Mouse (Mus musculus) neural tube, embryonic 11.5 days (tissue): ENCODE measurements at regions not wholly inside any gene's neighbourhood (a gene's known extent, or its start where the extent isn't known, plus 50 kb on each side); places are given as distances from the start of the nearest gene placed in this dataset.

Experiments
- ATAC-seq: fragments of 200-750 bp; cut with Nextera tagmentation; 2 replicates; pipeline ENCODE4 v1.8.0; 2017; ENCODE audit warnings: moderate number of reproducible peaks, mild to moderate bottlenecking, moderate TSS enrichment, moderate library complexity; ENCODE audit not compliant: insufficient read depth, low FRiP score, low TSS enrichment
- DNase-seq: peaks from one replicate; pipeline ENCODE4 v3.0.0-alpha.2; 2015; ENCODE audit warnings: low spot score
- H3K27ac ChIP-seq: fragments of 300-500 bp; sonication (generic); 2 replicates; pipeline ENCODE4 v1.5.1; 2014; ENCODE audit warnings: low read depth, mild to moderate bottlenecking, low read length
- H3K27me3 ChIP-seq: fragments of 300-500 bp; sonication (generic); 2 replicates; pipeline ENCODE4 v1.6.1; 2014; ENCODE audit warnings: mild to moderate bottlenecking, low read length, mixed read lengths; ENCODE audit not compliant: control insufficient read depth, insufficient read depth
- H3K36me3 ChIP-seq: fragments of 300-500 bp; sonication (generic); 2 replicates; pipeline ENCODE4 v1.6.1; 2014; ENCODE audit warnings: mild to moderate bottlenecking, low read length, moderate library complexity, mixed read lengths; ENCODE audit not compliant: control insufficient read depth, insufficient read depth
- H3K4me1 ChIP-seq: fragments of 300-500 bp; sonication (generic); 2 replicates; pipeline ENCODE4 v1.6.1; 2014; ENCODE audit warnings: low read length, mixed read lengths; ENCODE audit not compliant: control insufficient read depth, insufficient read depth
- H3K4me2 ChIP-seq: fragments of 300-500 bp; sonication (generic); 2 replicates; pipeline ENCODE4 v1.6.1; 2014; ENCODE audit warnings: low read depth, mild to moderate bottlenecking, moderate library complexity
- H3K4me3 ChIP-seq: fragments of 300-500 bp; sonication (generic); 2 replicates; pipeline ENCODE4 v1.5.1; 2014; ENCODE audit warnings: low read depth, low read length
- H3K9ac ChIP-seq: fragments of 300-500 bp; sonication (generic); 2 replicates; pipeline ENCODE4 v1.6.1; 2014; ENCODE audit warnings: mild to moderate bottlenecking, low read length
- H3K9me3 ChIP-seq: fragments of 300-500 bp; sonication (generic); 2 replicates; pipeline ENCODE4 v1.6.1; 2016; ENCODE audit warnings: low read length; ENCODE audit not compliant: control insufficient read depth
- WGBS: fragments of 180-500 bp; shearing (Covaris S2); extraction: QIAGEN DNeasy Blood & Tissue Kit; methylation state at CpG from one replicate; pipeline ENCODE4 v1.1.7; 2014; 5-methylcytosine and 5-hydroxymethylcytosine counted together

GRCm38 (mm10) chr2:50657826-50658225 lies 361.2 kb upstream of the Mmadhc start:
- Histone ChIP-seq H3K27ac (no peak overlapping the region), H3K4me1 (no peaks in the 10 kb centered on the region), H3K4me3 (no peak overlapping the region), H3K27me3 (no peaks in the 10 kb centered on the region), H3K4me2 (no peak overlapping the region), H3K36me3 (no peaks in the 10 kb centered on the region), H3K9me3 (no peaks in the 10 kb centered on the region), H3K9ac (no peak overlapping the region)
- DNase-seq (no peak), ATAC-seq (no peak)
- WGBS, result 88% methylated on average over 7 of the region's 7 CpGs

- Histone ChIP-seq H3K27me3 (no peaks in the 10 kb centered on the region), H3K4me3 (no peak overlapping the region), H3K9me3 (no peaks in the 10 kb centered on the region), H3K27ac (no peak overlapping the region), H3K4me2 (no peak overlapping the region), H3K36me3 (no peaks in the 10 kb centered on the region), H3K4me1 (no peaks in the 10 kb centered on the region), H3K9ac (no peak overlapping the region)
- 83% methylated on average over 6 of the region's 6 CpGs for WGBS
- DNase-seq, result no peak
- ATAC-seq, result no peak
These were observed 359.8 kb upstream of the Mmadhc start for GRCm38 (mm10) chr2:50656351-50656750.

GRCm38 (mm10) chr2:50654953-50655324 lies 358.3 kb upstream of the Mmadhc start:
- Histone ChIP-seq H3K4me2 (no peak overlapping the region), H3K4me1 (no peaks in the 10 kb centered on the region), H3K36me3 (no peaks in the 10 kb centered on the region), H3K9me3 (no peaks in the 10 kb centered on the region), H3K9ac (no peak overlapping the region), H3K27me3 (no peaks in the 10 kb centered on the region), H3K27ac (no peak overlapping the region), H3K4me3 (no peak overlapping the region)
- ATAC-seq (no peak), DNase-seq (no peak)
- 77% methylated on average over 7 of the region's 7 CpGs for WGBS

GRCm38 (mm10) chr2:50654221-50654952 lies 357.8 kb upstream of the Mmadhc start:
- Histone ChIP-seq H3K36me3 (no peaks in the 10 kb centered on the region), H3K27ac (no peak overlapping the region), H3K4me2 (no peak overlapping the region), H3K27me3 (no peaks in the 10 kb centered on the region), H3K4me1 (no peaks in the 10 kb centered on the region), H3K9me3 (no peaks in the 10 kb centered on the region), H3K9ac (no peak overlapping the region), H3K4me3 (no peak overlapping the region)
- DNase-seq (no peak), ATAC-seq (no peak)
- 82% methylated on average over 8 of the region's 8 CpGs for WGBS

- 89% methylated on average over 3 of the region's 3 CpGs for WGBS
- ATAC-seq (no peak), DNase-seq (no peak)
- Histone ChIP-seq H3K27ac (no peak overlapping the region), H3K9ac (no peak overlapping the region), H3K4me2 (no peak overlapping the region), H3K4me3 (no peak overlapping the region), H3K36me3 (no peaks in the 10 kb centered on the region), H3K4me1 (no peaks in the 10 kb centered on the region), H3K27me3 (no peaks in the 10 kb centered on the region), H3K9me3 (no peaks in the 10 kb centered on the region)
These were observed 356.6 kb upstream of the Mmadhc start for GRCm38 (mm10) chr2:50653121-50653615.

GRCm38 (mm10) chr2:50649656-50650055 lies 353.1 kb upstream of the Mmadhc start:
- no peak for DNase-seq
- WGBS, result 82% methylated on average over 3 of the region's 3 CpGs
- no peak overlapping the region for H3K27ac ChIP-seq

GRCm38 (mm10) chr2:50643219-50643618 lies 346.6 kb upstream of the Mmadhc start:
- Histone ChIP-seq H3K9me3 (no peaks in the 10 kb centered on the region), H3K36me3 (no peaks in the 10 kb centered on the region), H3K4me1 (no peaks in the 10 kb centered on the region), H3K4me3 (no peak overlapping the region), H3K27me3 (no peaks in the 10 kb centered on the region), H3K27ac (no peak overlapping the region), H3K9ac (no peak overlapping the region), H3K4me2 (no peak overlapping the region)
- ATAC-seq, result no peak
- no peak for DNase-seq
- 77% methylated on average over 5 of the region's 5 CpGs for WGBS

More at GRCm38 (mm10) chr2:50649656-50650055, 353.1 kb upstream of the Mmadhc start:
- Histone ChIP-seq H3K36me3 (no peaks in the 10 kb centered on the region), H3K4me3 (no peak overlapping the region), H3K9me3 (no peaks in the 10 kb centered on the region), H3K9ac (no peak overlapping the region), H3K27me3 (no peaks in the 10 kb centered on the region), H3K4me1 (no peaks in the 10 kb centered on the region), H3K4me2 (no peak overlapping the region)
- ATAC-seq, result no peak

GRCm38 (mm10) chr2:50642198-50642597 lies 345.6 kb upstream of the Mmadhc start:
- no peaks in the 10 kb centered on the region for H3K9me3 ChIP-seq
- DNase-seq (no peak), ATAC-seq (no peak)
- WGBS, result 61% methylated on average over 2 of the region's 2 CpGs
- H3K9ac ChIP-seq, result no peak overlapping the region
- no peaks in the 10 kb centered on the region for H3K27me3 ChIP-seq
- no peaks in the 10 kb centered on the region for H3K36me3 ChIP-seq
- no peak overlapping the region for H3K4me2 ChIP-seq
- H3K27ac ChIP-seq, result no peak overlapping the region
- H3K4me3 ChIP-seq, result no peak overlapping the region
- no peaks in the 10 kb centered on the region for H3K4me1 ChIP-seq

GRCm38 (mm10) chr2:50635896-50636295 lies 339.3 kb upstream of the Mmadhc start:
- Histone ChIP-seq H3K4me2 (no peak overlapping the region), H3K9me3 (no peaks in the 10 kb centered on the region), H3K9ac (no peak overlapping the region), H3K27me3 (no peaks in the 10 kb centered on the region), H3K4me3 (no peak overlapping the region), H3K27ac (no peak overlapping the region), H3K4me1 (no peaks in the 10 kb centered on the region), H3K36me3 (no peaks in the 10 kb centered on the region)
- 82% methylated on average over 2 of the region's 2 CpGs for WGBS
- ATAC-seq (no peak), DNase-seq (no peak)
